Mouse (Mus musculus) neural tube, embryonic 15.5 days (tissue): ENCODE results near the gene Mydgf. TPM values are rescaled to one million over a fixed set of nuclear protein-coding genes. Genes with fewer than 3 reads are reported as not detected.

Experiments
- ATAC-seq: fragments of 200-750 bp; cut with Nextera tagmentation; 2 replicates; pipeline ENCODE4 v1.8.0; 2017; ENCODE audit warnings: mild to moderate bottlenecking, moderate TSS enrichment, moderate library complexity; ENCODE audit not compliant: low FRiP score
- H3K27ac ChIP-seq: fragments of 300-500 bp; sonication (generic); replicated peaks from 2 replicates; pipeline ENCODE4 v1.5.1; 2015; ENCODE audit warnings: mild to moderate bottlenecking, inconsistent platforms
- H3K27me3 ChIP-seq: fragments of 300-500 bp; sonication (generic); replicated peaks from 2 replicates; pipeline ENCODE4 v1.6.1; 2015; ENCODE audit warnings: inconsistent platforms
- H3K36me3 ChIP-seq: fragments of 300-500 bp; sonication (generic); 2 replicates; pipeline ENCODE4 v1.6.1; 2015; ENCODE audit warnings: inconsistent platforms
- H3K4me1 ChIP-seq: fragments of 300-500 bp; sonication (generic); 2 replicates; pipeline ENCODE4 v1.6.1; 2015; ENCODE audit warnings: inconsistent platforms
- H3K4me2 ChIP-seq: fragments of 300-500 bp; sonication (generic); 2 replicates; pipeline ENCODE4 v1.6.1; 2015; ENCODE audit warnings: inconsistent platforms, mild to moderate bottlenecking, moderate library complexity
- H3K4me3 ChIP-seq: fragments of 300-500 bp; sonication (generic); replicated peaks from 2 replicates; pipeline ENCODE4 v1.5.1; 2015; ENCODE audit warnings: mild to moderate bottlenecking, inconsistent platforms
- H3K9ac ChIP-seq: fragments of 300-500 bp; sonication (generic); replicated peaks from 2 replicates; pipeline ENCODE4 v1.6.1; 2015; ENCODE audit warnings: mild to moderate bottlenecking, inconsistent platforms
- H3K9me3 ChIP-seq: fragments of 300-500 bp; sonication (generic); replicated peaks from 2 replicates; pipeline ENCODE4 v1.6.1; 2016; ENCODE audit warnings: inconsistent platforms
- WGBS: fragments of 180-500 bp; shearing (Covaris S2); methylation state at CpG from one replicate; pipeline ENCODE4 v1.1.7; 2015; ENCODE audit warnings: mixed read lengths; 5-methylcytosine and 5-hydroxymethylcytosine counted together
- polyA plus RNA-seq: library from polyadenylated mRNA; unstranded; fragments of >200 nt; fragmentation: Nextera tagmentation; extraction: Ambion mirVana; gene quantifications from 2 replicates; pipeline ENCODE4 v1.2.1, GENCODE M21; 2015

Gene Mydgf
- polyA plus RNA-seq, 1 experiment from 2014 or later = 80.3 TPM

DNA sequence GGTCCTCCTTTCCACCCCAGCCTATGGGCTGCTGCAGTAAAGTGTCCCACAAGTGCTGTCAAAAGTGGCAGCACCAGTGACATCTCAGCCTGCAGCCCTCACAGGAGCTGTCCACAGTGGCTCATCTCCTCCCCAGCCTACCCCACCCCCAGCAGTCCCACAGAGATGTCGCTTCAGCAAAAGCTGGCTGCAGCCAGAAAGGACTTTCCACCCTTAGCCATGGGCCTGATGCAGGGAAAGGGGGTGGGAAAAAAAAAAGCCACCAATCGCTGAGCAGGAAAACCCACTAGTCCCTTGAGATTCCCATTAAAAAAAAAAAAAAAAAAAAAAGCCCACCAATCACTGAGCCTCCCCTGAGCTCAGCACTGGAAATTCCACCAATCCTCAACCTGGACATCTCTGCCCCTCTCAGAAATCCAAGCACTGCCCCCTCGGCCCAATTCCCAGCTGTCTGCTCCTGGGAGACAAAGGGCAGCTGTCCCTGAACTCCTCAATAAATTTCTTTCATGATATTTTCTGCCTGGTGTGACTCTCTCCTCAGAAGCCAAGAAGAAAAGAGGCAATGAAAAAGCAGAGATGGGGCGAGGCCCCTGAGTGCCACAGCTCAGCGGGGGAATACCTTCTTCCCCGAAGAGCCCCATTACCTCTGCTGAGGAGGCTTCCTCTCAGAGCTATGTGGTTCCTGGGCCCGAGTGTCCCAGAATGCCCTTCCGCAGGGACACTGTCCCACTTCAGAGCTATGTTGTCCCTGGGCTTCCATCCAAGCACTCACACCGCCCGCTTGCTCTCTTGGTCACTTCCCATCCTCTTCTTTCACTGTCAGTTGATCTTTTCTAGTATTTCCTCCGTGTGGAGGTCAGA is 1.8 kb upstream of the Mydgf start:
- 24% methylated on average over 11 of the region's 11 CpGs for WGBS
- Histone ChIP-seq H3K27me3 (no peaks in the 10 kb centered on the region), H3K4me2 (peak overlapping the region; percentile 83), H3K4me3 (no peak overlapping the region), H3K27ac (peak overlapping the region; percentile 66), H3K36me3 (peaks cover 55% of the 10 kb centered on the region), H3K9me3 (no peaks in the 10 kb centered on the region), H3K9ac (no peak overlapping the region), H3K4me1 (peaks cover 36% of the 10 kb centered on the region)
- ATAC-seq = no peak

DNA sequence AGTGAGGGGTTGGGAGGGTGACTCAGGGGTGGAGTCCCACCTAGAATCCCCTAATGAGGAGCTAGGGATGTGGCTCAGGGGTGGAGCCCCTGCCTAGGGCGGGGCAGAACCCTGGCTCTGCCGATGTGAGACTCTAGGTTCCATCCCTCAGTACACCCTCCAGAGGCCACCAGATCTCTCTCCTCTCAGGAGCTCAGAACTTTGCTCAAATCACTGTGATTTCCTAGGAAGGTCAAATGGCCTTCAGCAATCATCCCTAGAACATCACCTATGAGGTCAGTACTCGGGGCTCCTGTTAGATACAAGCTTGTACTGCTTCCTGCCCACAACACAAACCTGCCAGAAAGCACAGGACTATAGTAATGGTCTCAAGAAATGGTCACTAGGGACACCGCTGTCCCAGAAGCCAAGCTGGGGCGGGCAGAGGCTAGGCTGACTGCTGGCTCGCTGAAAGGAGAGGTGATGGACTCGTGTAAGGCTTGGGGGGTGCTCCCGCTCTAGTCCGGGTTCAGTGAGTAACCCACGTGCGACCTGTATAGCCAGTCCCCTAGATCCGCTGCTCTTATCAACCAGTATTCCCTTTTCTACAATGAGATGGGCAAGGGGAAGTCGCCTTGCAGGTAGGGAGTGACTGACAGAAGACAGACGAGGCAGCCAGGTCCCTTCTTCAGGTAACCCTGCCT is 604 bp downstream of the Mydgf start:
- 2% methylated on average over 14 of the region's 14 CpGs for WGBS
- peak overlapping the region; percentile 83 for H3K4me2 ChIP-seq
- H3K27me3 ChIP-seq = no peaks in the 10 kb centered on the region
- no peaks in the 10 kb centered on the region for H3K9me3 ChIP-seq
- H3K27ac ChIP-seq = peak overlapping the region; percentile 76
- H3K4me1 ChIP-seq = peaks cover 36% of the 10 kb centered on the region
- peak overlapping the region; percentile 83 for H3K9ac ChIP-seq
- peaks cover 55% of the 10 kb centered on the region for H3K36me3 ChIP-seq
- peak overlapping the region; percentile 92 for H3K4me3 ChIP-seq
- ATAC-seq = peak; percentile 48

DNA sequence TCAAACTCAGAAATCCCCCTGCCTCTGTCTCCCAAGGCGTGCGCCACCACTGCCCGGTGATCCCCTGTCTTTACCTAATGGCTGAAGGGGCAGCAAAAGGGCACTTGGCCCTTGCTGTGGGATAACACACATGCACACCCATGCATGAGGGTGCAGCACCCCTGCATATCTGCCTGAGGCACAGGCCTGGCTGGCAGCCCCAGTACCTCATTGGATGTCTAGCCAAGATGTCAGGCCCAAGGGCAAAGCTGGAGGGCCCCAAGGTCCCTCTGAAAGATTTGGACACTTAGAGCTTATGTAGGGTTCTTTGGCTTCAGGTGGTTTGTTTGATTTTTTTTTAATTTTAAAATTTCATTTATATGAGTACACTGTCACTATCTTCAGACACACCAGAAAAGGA is 8.3 kb downstream of the Mydgf start:
- 97% methylated on average over 3 of the region's 3 CpGs for WGBS
- Histone ChIP-seq H3K27ac (no peak overlapping the region), H3K4me1 (peaks cover 11% of the 10 kb centered on the region), H3K9me3 (no peaks in the 10 kb centered on the region), H3K27me3 (no peaks in the 10 kb centered on the region), H3K9ac (no peak overlapping the region), H3K36me3 (peaks cover 54% of the 10 kb centered on the region), H3K4me3 (no peak overlapping the region), H3K4me2 (no peak overlapping the region)
- no peak for ATAC-seq

DNA sequence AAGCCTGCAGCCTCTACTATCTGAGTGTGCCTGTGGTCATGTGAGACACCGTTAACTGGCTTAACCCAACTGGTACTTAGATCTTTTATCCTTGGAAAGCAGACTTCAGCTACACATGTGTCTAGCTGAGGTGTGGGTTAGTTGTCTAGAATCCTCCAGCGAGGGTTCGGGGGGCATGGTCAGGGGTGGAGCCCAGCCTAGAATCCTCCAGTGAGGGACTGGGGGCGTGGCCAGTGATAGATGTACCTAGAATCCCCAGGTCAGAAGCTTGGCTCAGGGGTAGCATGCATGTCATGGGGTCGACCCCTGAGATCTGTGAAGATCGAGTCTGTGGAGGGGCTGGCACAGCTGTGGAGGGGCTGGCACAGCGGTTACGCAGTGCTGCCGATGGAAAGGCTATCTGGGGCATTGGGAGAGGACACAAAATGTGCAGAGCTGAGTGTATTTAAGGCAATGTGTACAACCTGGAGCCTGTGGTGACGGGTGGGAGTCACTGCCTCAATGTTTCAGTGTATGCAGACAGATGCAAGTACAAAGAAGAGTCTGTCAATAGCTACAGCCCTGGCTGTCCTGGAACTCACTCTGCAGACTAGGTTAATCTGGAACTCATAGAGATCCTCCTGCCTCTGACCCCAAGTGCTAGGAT is 10.2 kb downstream of the Mydgf start:
- no peaks in the 10 kb centered on the region for H3K27me3 ChIP-seq
- peaks cover 37% of the 10 kb centered on the region for H3K36me3 ChIP-seq
- no peak overlapping the region for H3K27ac ChIP-seq
- H3K9me3 ChIP-seq = no peaks in the 10 kb centered on the region
- H3K4me1 ChIP-seq = peaks cover 15% of the 10 kb centered on the region
- ATAC-seq = no peak
- no peak overlapping the region for H3K9ac ChIP-seq
- no peak overlapping the region for H3K4me3 ChIP-seq
- H3K4me2 ChIP-seq = no peak overlapping the region
- 64% methylated on average over 10 of the region's 10 CpGs for WGBS

DNA sequence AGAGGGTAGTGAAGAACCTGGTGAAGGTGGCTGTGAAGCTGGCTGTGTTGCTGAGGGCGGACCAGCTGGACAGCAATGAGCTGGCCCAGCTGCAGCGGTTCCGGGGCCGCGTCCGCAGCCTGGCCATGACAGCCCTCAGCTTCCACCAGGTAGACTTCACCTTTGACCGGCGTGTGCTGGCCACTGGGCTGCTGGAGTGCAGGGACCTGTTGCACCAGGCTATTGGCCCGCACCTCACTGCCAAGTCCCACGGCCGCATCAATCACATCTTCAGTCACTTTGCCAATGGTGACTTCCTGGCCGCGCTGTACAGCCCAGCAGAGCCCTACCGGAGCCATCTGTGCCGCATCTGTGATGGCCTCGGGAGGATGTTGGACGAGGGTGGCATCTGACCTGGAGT is 11.8 kb downstream of the Mydgf start:
- Histone ChIP-seq H3K4me2 (no peak overlapping the region), H3K27me3 (no peaks in the 10 kb centered on the region), H3K4me3 (no peak overlapping the region), H3K36me3 (peaks cover 22% of the 10 kb centered on the region), H3K9me3 (no peaks in the 10 kb centered on the region), H3K27ac (no peak overlapping the region), H3K9ac (no peak overlapping the region), H3K4me1 (peaks cover 15% of the 10 kb centered on the region)
- ATAC-seq = no peak
- 93% methylated on average over 17 of the region's 17 CpGs for WGBS

DNA sequence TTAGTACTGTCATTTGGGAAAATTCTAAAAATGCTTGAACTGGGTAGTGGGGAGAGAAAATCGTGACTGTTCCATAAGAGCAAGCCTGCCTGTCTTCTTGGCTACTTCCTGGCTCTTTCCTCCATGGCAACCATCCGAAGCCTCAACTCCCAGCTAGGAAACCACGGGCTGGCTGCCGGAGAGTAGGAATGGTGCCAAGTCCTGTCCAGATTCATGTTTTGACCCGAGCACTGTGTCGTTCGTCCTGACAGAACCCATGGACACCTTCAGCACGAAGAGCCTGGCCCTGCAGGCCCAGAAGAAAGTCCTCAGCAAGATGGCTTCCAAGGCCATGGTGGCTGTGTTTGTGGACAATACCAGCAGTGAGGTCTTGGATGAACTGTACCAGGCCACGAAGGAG is 12.3 kb downstream of the Mydgf start:
- H3K36me3 ChIP-seq = peaks cover 18% of the 10 kb centered on the region
- H3K4me1 ChIP-seq = peaks cover 15% of the 10 kb centered on the region
- H3K27ac ChIP-seq = no peak overlapping the region
- no peak overlapping the region for H3K9ac ChIP-seq
- 75% methylated on average over 9 of the region's 9 CpGs for whole genome bisulfite sequencing
- H3K4me2 ChIP-seq = no peak overlapping the region
- no peak for ATAC-seq
- no peaks in the 10 kb centered on the region for H3K9me3 ChIP-seq
- no peak overlapping the region for H3K4me3 ChIP-seq
- H3K27me3 ChIP-seq = no peaks in the 10 kb centered on the region

DNA sequence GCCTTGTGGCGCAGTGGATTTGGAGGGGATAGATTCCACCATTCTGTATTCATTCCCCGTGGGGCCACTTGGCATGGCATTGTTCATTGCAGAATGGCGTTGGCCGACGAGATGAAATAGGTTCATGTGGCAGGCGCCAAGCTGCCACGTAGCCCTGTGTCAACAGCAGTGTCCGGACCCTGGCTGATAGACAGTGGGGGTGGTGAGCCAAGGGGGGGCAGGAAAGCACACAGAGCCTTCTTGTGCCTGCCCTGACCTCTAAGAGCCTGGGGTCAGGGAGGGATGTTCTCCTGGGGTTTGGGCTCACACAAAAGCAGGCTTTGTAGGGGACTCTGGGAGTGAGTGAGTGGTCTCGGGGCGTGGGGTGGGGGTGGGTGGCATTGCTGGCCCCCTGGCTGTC is 13.1 kb downstream of the Mydgf start:
- Histone ChIP-seq H3K27me3 (no peaks in the 10 kb centered on the region), H3K4me2 (no peak overlapping the region), H3K9me3 (no peaks in the 10 kb centered on the region), H3K9ac (no peak overlapping the region), H3K36me3 (peaks cover 12% of the 10 kb centered on the region), H3K4me3 (no peak overlapping the region), H3K4me1 (peaks cover 19% of the 10 kb centered on the region), H3K27ac (0 out of 2 replicates have a peak overlapping the region, but pooled peaks have one; percentile 33)
- ATAC-seq = no peak
- WGBS = 24% methylated on average over 10 of the region's 10 CpGs

DNA sequence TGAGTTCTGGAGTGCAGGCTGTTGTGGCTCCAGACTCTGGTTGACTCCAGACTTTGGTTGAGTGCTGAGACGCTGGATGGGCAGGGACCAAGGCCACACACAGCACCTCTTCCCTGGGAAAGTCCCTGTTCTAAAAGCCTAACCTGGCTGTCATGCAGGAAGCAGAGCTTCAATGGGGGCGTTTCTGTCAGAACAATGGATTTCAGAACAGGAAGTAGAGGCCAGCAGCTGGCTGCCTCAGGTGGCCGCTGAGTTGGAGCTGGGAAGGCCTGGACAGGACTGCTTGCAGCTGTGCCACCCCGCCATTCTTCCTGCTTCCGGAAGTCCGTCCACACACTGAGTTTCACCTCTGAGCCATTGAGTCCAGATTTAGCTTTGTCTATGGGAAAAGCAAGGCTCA is 13.9 kb downstream of the Mydgf start:
- no peaks in the 10 kb centered on the region for H3K9me3 ChIP-seq
- no peak overlapping the region for H3K4me3 ChIP-seq
- H3K4me1 ChIP-seq = peaks cover 23% of the 10 kb centered on the region
- WGBS = 67% methylated on average over 6 of the region's 6 CpGs
- no peak for ATAC-seq
- H3K27me3 ChIP-seq = no peaks in the 10 kb centered on the region
- no peak overlapping the region for H3K4me2 ChIP-seq
- H3K36me3 ChIP-seq = peaks cover 5% of the 10 kb centered on the region; the same call in 1 of the 2 replicates
- H3K27ac ChIP-seq = no peak overlapping the region
- no peak overlapping the region for H3K9ac ChIP-seq

DNA sequence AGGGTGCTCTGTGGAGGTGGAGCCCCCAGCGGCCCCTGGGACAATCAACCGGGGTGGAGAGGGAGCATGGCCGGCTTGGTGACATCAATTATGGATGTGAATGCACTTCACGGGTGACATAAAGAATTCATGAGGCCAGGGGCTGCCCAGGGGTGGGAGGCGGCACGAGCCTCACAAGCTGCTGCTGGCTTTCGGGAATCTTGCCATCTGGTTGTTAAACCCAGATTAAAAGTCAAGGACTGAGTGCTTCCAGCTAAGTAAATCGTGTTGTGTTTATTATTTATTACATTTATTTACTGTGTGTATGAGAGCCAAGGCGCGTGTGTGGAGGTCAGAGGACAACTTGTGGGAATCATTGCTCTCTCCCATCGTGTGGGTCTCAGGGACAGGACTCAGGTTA is 18.0 kb downstream of the Mydgf start:
- Histone ChIP-seq H3K36me3 (no peaks in the 10 kb centered on the region), H3K4me2 (no peak overlapping the region), H3K27me3 (0 out of 2 replicates have a peak, but pooled peaks cover 6% of the 10 kb centered on the region), H3K9me3 (no peaks in the 10 kb centered on the region), H3K27ac (0 out of 2 replicates have a peak overlapping the region, but pooled peaks have one; percentile 45), H3K9ac (0 out of 2 replicates have a peak overlapping the region, but pooled peaks have one; percentile 14), H3K4me3 (no peak overlapping the region), H3K4me1 (peaks cover 37% of the 10 kb centered on the region)
- no peak for ATAC-seq
- 17% methylated on average over 11 of the region's 11 CpGs for WGBS

DNA sequence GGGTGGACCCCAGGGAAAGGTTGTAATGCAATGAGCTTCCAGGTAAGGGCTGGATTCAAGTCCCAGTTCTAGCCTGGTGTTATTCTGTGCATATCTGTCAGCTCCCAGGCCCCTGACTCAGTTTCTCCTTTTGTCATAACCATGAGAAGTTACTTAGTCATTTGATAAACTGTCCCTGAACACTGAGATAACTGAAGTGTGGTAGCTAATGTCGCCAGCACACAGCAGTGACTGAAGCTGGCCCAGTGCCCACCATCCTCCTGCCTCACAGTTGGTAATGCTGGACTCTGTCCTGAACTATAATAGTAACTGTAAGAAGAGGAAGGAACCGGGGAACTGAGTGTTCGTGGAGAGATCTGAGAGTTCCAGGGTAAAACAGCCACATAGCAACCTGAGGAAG is 19.2 kb downstream of the Mydgf start:
- H3K4me2 ChIP-seq = no peak overlapping the region
- H3K4me3 ChIP-seq = no peak overlapping the region
- no peak for ATAC-seq
- WGBS = 69% methylated on average over 3 of the region's 3 CpGs
- peaks cover 11% of the 10 kb centered on the region; the same call in 1 of the 2 replicates for H3K27me3 ChIP-seq
- peaks cover 31% of the 10 kb centered on the region for H3K4me1 ChIP-seq
- no peak overlapping the region for H3K9ac ChIP-seq
- H3K27ac ChIP-seq = no peak overlapping the region
- no peaks in the 10 kb centered on the region for H3K36me3 ChIP-seq
- no peaks in the 10 kb centered on the region for H3K9me3 ChIP-seq

DNA sequence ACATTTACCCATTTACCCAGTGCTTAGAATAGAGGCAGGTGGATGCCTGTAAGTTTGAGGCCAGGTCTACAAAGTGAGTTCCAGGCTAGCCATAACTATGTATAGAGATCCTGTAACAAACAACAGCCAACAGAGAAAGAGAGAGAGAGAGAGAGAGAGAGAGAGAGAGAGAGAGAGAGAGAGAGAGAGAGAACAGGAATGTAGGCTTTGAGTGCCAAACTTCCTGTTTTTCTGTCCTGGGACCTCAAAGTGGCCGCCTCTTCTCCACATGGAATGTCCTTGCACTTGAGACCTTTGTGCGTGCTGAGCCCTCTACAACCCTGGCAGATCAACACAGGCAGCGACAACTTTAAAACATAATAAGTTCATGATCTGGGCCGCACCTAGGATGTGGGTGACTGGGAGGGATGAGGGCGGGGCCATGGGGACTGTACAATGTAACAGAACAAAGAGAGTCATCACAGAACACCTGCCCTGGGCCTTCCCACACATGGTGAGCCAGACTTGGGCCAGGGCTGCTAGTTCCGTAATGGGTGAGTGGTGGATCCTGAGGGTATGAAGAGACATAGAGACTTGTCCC is 20.1 kb downstream of the Mydgf start:
- H3K4me2 ChIP-seq = peak overlapping the region; percentile 80; the same call in 1 of the 2 replicates
- ATAC-seq = no peak
- H3K9ac ChIP-seq = no peak overlapping the region
- 79% methylated on average over 6 of the region's 6 CpGs for WGBS
- H3K27ac ChIP-seq = no peak overlapping the region
- no peaks in the 10 kb centered on the region for H3K9me3 ChIP-seq
- H3K27me3 ChIP-seq = peaks cover 18% of the 10 kb centered on the region; the same call in 1 of the 2 replicates
- H3K4me1 ChIP-seq = peaks cover 31% of the 10 kb centered on the region
- no peak overlapping the region for H3K4me3 ChIP-seq
- no peaks in the 10 kb centered on the region for H3K36me3 ChIP-seq
